Mouse (Mus musculus): ENCODE measurements around the gene Gm42791.

Gene Gm42791

DNA sequence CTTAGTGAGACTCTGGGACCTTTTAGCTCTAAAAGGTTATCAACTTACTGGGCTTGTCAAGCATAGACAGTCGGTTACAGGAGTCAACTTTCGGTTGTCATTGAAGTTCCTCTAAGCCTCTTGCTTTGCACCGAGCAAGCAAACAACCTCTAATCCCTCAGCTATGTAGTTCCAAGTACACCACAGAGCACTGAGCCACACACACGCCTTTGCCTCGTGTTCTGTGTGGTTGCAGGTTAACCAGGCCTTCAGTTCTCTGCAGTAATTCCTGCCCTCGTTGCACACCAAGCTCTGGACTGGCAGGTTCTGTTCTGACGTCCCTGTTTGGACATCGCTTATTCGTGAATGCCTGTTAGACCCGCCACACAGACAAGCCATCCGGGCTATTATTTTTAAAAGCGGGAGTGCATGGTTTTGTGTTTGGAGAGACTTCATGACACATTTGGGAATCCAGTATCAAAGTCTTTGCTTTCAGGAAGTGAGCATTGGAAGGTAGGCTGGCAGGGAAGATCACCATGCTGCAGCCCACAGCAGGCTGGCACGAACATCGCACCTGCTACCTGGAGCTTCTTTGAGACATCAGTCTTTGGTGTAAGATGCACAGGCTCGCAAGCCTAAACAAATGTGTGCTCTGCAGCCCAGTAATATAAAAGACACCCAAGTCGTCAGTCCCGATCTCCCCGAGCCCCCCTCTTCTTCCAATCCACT is 16.3 kb downstream of the Gm42791 start:
- DNase-seq (ENCODE audit: low spot score in 2 of 2): no peak

DNA sequence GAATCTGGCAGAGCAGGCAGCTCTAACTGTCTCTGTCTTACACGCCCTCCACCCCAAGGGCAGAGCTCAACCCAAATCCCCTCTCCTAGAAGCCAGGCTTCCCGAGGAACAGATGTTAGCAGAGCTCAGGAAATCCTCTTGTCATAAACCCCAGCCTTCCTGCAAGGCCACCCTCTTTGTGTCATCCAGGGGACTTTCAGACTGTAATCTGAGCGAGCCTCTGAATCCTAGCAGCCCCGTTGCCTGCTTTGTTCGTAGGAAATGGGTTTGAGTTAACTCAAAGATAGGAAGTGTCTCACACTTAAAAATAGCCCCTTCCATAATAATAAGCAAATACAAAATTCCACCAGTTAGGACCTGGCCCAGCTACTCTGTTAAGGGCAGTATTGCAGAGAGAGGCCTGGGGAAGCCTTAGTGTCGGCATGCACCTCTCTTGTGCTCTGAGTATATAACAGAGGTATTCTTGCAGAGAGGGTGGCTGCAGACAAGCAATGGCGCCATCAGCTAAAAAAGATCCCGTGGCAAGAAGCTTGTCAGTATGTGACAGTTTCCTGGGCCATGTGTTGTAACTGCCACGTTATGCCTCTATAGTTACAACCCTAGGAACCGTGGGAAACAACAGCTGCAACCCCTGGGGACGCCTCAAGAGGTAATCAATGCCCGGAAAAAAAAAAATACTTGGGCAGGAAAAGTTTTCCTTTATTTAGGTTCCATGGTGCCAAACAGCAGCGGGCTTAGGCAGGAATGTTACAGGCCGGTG is 17.1 kb downstream of the Gm42791 start:
- DNase-seq (ENCODE audit: low spot score in 2 of 2): no peak

DNA sequence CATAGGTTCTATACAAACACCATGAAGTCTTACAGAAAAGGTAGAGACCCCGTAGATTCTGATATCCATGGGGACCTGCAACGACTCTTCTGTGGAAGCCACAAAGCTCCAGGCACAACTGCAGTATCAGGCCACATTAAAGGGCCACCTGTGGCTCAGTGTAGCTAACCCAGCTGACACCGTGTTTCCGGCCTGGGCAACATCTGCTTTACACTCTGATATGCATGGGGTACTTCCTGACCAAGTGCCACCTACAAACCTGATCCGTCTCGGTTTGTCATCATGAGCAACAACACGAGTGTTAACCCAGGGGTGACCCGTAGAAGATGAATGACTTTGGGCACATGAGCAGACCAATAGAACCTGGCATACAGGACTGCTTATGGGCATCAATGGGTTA is 18.1 kb downstream of the Gm42791 start:
- DNase-seq (ENCODE audit: low spot score in 2 of 2): no peak

DNA sequence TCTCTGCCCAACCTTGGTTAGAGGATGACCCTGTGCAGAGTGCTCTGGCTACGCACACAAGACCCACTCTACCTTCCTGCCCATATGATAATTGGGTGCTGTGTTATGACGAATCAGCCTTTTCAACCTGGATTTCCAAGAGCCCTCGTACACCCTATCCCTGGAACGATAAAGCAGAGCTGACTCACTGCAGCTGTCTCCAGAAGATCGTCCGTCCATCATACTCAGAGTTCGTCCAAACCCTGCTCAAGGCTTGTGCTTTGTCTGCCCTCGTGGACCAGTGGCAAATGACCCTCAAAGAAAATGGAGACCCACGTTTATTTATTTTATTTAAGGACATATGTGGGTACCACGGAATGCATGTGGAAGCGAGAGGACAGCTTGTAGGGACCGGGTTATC is 19.9 kb downstream of the Gm42791 start:
- DNase-seq (ENCODE audit: low spot score in 2 of 2): no peak

DNA sequence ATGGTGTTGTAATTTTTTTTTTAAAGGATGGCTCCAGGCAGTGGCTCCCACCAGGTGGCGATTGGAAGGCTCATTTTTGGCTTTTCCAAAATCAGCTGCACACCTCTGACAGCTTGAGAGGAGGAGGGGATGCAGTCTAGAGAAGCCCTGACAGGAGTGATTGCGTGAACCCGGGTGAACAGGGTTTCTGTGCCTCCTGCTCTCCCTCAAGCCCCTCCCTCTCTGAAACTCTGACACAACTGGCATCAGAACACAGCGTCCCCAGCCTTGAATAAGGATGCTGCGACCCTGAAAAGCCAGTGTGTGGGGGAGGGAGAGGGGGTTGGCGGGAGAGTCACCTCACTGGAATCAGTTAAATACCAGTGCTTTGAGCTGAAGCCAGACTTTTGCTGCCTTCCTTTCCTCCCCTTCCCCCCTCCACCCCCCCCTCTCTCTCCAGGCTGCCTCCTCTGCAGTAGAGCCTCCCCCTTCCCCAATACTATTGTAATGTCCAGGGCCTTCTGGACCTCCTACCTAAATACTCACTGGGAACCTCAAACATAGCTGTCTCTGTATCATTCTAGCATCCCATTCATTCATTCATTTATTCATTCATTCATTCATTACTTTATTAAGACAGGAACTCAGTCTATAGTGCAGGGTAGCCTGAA is 21.8 kb downstream of the Gm42791 start:
- DNase-seq (ENCODE audit: low spot score in 2 of 2): no peak

DNA sequence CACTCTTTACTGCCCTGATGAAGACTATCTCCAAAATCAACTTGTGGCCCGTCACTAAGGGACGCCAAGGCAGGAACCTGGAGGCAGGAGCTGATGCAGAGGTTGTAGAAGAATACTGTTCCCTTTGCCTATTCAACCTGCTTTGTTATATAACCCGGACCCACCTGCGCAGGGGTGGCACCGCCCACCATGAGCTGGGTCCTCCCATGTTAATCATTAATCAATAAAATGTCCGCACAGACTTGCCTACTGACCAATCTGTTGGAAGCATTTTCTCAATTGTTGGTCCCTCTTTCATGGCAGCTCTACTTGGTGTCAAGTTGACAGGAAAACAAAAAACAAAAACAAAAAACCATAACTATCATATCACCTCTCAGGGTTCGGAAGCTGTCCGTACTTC is 22.8 kb downstream of the Gm42791 start:
- DNase-seq (ENCODE audit: low spot score in 2 of 2): no peak

DNA sequence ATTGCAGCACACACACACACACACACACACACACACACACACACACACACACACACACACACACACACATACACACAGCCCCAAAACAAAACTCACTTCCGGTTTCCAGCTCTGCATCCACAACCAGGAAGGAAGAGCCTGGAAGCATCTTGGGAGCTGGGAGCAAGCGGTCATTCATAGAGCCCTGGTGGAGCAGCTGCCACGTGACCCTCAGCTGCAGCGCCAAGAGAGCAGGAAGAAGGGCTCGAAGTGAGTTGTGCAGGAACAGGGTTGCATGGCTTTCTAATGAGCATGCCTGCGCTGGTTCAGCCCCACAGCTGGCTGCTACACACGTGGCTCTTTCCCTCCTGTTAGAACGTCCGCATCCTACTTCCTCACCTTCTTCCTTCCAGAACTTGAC is 25.3 kb downstream of the Gm42791 start:
- no peak for DNase-seq (ENCODE audit: low spot score in 2 of 2)

DNA sequence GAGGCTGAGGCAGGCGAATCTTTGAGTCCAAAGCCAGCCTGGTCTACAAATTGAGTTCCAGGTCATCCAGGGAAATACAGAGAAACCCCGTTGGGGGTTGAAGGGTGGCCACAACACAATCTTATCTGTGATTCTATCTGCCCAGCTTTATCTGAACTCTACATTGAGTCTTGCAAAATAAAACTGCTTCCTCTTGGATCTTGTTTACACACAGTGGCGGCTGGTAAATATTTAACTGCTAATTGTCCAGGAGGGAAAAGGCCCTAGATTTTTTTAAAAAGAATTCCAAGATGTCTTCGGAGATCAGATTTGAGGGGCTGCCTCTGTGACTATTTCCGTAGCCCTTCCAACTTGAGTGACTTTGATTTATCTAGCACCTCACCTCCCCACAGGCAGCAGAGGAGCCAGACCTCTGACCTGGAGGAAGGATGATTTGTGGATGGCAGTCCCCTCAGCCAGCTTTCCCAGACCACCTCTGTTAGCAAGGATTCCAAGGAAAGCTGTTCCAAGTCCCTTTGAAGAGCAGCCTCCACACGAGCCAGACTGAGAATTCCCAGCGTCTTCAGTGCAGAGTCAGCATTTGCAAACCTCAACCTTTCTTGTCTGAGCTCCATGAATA is 25.9 kb downstream of the Gm42791 start:
- no peak for DNase-seq (ENCODE audit: low spot score in 2 of 2)

DNA sequence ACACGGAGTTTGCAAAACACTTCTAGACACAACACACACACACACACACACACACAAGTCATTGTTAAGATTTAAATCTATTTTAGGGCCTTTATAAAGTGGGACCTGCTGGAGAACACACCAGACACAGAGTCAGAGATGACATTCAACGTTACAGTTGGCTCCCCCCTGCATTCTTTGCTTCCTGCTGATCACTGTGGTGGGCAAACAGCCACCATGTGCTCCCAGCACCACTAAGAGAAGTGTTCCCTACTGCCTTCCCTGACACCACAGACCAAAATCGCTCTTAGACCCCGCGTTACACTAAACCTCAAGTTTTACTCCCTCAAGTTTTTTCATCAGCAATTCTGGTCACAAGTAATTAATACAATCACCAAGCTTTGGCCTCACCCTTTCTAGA is 26.8 kb downstream of the Gm42791 start:
- DNase-seq (ENCODE audit: low spot score in 2 of 2): no peak

DNA sequence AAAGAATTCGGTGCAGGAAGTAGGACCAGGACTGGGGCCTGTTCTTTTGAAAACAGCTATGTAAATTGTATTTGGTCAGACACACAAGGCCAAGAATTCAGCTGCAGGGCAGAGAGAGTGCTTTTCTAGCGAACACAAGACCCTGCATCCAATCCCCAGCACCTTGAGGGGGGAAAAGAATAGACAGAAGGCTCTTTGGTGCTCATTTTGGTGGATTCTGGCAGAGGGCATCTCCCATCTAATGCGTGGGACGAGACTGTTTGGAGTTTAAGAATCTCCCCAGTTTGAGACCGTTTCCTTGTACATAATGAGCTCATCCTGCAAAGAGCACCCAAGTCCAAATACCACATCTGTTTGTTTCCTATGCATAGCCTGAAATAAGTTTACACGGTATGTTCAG is 28.6 kb downstream of the Gm42791 start:
- DNase-seq (ENCODE audit: low spot score in 2 of 2): no peak

DNA sequence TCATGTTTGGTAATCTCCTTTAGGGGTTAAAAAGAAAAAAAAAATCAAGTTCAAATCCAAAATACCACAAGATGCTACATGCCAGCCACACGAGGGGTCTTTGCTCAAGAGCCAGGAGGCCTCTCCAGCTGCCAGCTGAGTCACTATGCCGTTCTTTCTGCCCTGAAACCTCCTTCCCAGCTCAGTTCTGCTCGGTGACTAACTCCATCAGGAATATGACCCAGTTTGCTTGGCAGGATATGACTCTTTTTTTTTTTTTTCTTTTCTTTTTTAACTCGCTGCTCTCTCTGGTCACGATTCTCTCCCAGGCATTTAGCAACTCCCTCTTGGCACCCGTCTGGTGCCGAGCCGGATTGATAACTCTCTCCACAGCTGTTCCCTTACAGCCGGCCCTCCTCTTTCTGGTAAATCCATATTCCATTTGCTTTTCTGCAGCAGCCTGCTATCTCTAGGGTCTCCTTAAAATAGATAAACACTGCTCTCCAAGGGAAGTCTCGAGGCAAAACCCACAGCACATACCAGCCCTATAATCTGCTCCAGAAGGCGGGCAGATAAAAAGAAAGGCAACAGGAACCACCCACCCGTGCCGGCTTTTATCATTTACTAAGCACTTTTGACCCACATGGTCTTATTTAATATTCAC is 29.1 kb downstream of the Gm42791 start:
- peak; percentile 66 for DNase-seq (ENCODE audit: low spot score in 2 of 2)

DNA sequence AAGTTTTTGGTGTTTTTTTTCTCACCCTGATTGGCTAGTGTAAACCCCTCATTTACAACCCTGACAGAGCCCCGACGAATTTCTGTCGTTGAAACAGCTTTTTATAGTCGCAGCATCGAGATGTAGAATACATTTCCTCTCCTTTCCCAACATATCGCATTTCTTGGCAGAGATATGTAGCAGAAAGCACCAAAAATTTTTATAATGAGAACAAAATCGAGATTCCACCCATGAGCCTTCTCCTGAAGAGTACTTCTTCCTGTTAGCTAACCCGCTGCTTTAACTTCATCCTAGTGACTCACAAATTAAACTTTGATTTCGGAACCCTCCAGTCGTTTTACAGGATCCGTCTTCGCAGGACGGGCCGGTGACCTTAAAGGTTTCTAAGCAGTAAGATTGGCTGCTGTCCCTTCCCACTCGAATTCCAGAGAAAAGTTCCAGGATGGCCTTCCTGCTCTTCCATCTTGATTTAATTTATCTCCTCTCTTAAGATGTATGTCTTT is 29.8 kb downstream of the Gm42791 start:
- DNase-seq (ENCODE audit: low spot score in 2 of 2): no peak

DNA sequence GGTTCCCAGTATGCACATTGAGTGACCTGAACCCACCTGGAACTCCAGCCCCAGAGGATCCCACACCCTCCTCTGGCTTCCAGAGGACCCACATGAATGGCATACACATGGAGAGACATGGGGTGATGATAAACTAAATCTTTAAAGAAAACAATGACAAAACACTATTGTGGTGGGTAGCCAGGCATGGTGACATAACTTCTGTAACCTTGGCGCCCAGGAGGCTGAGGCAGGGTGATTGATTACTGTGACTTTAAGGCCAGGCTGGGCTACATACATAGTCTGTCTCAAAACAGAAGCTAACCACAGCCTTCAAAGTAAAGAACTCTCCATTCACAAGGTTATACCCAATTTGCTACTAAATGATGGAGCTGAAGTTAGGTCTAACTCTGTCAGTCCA is 30.7 kb downstream of the Gm42791 start:
- DNase-seq (ENCODE audit: low spot score in 2 of 2): no peak

DNA sequence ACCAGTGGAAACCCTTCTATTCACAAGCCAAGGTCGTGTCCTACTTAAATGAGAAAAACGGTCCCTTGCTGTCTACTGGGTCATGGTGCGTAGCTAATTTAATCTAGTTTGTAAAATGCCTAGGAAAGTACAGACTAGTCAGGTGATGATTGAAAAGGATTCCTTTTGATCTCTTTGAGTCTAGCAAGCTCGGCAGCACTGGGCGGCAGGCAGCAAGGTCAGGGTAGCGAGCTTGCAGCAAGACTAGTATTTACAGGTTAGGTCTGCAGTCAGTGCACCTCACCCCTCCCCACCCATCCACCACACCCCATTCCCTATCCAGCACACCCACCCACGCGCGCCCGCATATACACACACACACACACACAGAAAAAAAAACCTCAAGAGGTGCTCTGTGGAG is 34.7 kb downstream of the Gm42791 start:
- DNase-seq (ENCODE audit: low spot score in 2 of 2): no peak

DNA sequence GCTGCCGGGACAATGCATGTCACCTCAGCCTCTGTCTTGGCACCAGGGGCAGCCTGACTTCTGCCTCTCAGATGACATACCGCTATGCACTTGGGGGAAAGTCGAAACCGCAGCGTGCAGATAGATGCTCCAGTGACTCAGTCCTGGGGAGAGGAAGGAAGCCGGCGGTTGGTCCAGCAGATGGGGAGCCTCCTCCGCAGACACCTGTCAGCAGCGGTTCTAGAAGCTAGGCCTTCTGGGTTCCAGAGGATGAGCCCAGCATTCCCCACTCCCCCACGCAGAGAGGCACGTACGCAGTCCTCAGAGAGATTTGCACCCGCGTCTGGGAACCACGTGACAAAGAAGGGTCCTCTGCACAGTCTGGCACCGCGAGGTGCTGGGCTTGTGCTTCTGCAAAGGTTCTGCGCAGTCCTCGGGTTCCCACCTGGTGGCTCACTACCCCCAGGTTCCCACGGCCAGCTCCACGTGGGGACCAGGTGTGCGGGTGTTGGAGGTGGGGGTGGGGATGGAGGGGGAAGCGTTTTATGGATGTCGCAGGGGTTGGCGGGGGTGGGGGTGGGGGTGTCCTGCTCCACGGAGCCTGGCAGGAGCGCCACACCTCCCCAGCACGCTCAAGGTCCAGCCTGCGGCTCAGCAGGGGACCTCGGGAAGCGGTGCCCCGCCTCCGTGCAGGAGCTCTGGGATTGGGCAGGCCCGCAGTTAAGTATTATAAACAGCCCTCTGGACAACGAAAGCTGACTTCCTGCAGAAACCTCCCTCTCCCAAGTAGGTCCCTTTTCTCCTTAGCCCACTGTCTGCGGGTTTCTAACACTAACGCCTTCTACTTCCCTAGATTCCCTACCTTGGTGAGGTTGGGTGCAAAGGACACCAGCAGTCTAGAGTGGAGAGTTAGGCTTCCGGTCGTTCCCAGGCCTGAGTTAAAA is 35.6 kb downstream of the Gm42791 start:
- no peak for DNase-seq (ENCODE audit: low spot score in 2 of 2)

DNA sequence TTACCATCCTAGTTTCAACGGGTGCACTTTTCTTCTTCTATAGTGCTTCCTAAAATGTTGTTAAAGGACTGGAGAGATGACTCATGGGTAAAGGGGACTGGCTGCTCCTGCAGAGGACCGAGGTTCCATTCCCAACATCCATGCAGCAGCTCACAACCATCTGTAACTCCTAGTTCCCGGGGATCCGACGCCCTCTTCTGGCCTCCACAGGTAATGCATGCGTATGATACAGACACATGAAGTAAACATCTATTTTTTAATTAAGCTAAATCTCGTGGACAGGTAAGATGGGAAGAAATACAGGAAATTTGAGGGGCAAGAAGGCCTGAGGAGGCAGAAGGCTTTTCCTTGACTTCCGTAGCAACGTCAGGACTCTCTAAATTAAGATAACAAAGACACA is 36.6 kb downstream of the Gm42791 start:
- no peak for DNase-seq (ENCODE audit: low spot score in 2 of 2)

DNA sequence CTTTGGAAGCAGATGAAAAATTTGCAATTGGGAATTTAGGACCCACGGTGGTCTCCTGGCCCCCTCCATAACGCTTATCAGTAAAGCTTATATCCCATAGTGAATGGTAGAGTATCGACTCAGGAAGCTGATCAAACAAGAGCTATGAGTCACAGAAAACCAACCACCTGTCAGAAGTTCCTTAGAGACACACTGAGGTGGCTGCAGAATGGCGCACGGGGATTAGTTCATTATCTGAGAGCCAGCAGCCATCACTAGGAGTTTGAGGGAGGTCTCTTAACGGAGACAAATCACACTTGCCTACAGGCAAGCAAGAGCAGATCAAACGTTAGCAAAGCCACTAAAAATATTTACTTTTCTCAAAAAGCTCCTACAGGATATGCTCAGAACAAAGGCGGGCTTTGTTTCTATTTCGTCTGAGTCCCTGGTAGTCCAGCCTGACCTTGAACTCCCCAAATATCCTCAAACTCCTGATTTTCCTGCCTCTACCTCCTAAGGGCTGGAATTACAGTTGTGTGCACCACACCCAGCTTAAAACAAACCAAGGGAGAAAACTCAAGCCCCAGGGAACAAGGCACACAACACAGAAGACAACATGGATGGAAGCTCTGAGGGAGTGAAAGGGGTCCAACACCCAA is 37.9 kb downstream of the Gm42791 start:
- no peak for DNase-seq (ENCODE audit: low spot score in 2 of 2)

DNA sequence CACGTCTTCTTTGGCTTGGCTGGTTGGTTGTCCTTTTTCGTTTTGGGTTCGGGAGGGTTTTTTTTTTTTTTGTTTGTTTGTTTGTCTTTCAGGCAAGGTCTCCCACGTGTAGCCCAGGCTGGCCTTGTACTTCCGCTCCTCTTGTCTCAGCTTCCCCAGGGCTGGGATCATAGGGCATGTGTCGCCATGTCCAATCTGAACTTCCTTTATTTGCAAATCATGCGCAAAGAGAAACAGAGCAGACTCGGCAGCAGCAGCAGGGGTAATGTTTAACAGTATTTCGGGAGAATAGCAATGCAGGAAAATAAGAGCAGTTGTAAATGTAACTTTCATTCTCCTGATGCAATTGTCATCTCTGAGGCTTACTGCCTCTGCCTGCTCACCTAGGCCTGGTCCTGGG is 38.9 kb downstream of the Gm42791 start:
- no peak for DNase-seq (ENCODE audit: low spot score in 2 of 2)

DNA sequence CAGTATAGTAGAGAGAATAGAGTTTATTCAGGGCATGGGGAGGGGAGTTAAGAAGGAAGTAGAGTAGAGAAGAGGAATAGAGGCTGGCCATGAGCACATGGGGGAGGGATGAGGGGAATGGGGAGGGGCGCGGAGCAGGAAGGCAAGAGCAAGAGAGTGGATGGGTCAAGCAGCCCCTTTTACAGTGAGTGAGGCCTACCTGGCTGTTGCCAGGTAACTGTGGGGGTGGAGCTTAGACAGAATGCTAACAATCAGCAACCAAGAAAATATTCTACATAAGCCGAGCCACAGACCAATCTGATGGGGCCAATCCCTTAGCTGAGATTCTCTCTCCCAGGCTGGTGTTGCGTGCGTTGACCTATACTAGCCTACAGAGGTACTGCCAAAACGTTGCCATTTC is 39.4 kb downstream of the Gm42791 start:
- no peak for DNase-seq (ENCODE audit: low spot score in 2 of 2)

DNA sequence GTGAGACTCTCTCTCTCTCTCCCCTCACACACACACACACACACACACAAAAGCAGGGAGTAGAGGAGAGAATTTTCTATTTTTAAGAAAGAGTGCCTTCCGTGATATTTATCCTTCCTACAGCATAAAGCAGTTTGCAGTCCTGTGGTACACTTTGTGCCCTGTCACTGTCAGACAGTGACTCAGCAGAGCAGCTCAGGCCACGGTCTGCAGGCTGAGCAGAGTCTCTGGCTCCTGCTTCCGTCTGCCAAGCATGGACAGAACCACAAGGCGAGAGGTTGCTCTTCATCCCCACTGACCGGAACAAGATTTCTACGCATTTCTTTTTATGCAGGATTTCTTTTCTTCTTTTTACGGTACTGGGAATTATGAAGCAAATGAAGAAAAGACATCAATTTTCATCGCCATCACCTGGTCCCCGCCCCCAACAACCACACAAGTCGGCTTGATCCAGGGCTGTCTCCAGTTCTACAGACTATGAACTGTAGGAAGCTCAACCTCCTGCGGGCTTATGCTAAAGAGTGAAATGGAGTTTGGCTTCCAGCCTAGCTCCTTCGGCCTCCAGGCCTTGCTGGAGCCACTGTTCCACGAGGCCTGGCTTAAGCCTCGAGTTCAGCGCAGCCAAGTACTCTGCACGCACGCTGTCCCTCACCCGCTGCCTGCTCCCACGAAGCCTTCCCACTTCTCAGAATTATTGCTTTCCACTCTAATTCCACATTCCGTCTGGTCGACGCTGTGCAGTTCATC is 40.5 kb downstream of the Gm42791 start:
- no peak for DNase-seq (ENCODE audit: low spot score in 2 of 2)
